Comparison of ENCODE assay signal across 10 mouse cellular contexts in the genomic region with DNA sequence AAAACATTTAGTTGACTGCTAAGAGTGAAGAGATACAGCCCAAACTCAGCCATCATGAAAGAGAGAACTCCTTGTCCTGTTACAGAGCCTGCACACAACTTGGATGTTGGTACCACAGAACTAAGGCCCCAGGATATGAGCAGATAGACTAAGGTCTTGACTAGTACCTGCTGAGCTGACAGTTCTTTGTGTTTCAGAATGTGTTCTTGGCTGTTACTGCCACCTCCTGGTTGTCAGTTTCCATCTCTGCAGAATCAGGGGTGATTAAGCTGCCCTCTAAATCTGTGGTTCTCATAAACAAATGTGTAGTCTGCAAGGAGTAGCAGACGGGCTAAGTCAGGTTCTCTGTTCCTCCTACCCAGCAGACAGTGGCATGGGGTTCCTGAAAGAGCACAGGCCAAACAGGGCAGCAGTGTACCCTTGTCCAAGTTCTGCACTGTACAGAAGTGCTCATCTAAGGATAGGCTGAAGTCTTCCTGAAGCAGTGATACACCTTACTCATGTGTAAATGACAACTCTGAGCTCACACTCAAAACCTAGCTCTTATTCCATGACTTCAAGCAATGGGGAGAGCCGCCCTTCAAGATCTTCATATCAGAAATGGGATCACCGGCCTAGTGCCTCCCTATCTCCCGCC. TPM values are rescaled to one million over a fixed set of nuclear protein-coding genes. Genes with fewer than 3 reads are reported as not detected.
DNase-seq lines count a peak whose midpoint lies in the region; ATAC-seq lines count a peak whose summit lies in the region.
"Had no signal": no experiment of that assay in that cellular context is flagged by ENCODE, and none has a peak within 500 bp of the region (broad histone marks: within the 10 kb centered on the region; RNA-seq: fewer than 3 reads in every experiment).

No protein-coding gene starts in this region.

- intact Hi-C loops in left cerebral cortex, postnatal 14 days (cut with DNase I), result loop anchor here (5.0 kb wide), 1 partner anchor 70 kb away; no protein-coding TSS in a partner anchor

- 87% methylated on average over 4 of the region's 4 CpGs for WGBS in hindbrain, embryonic 14.5 days
- WGBS in hindbrain, embryonic 13.5 days, result 82% methylated on average over 4 of the region's 4 CpGs

- no peak overlapping the region for H3K4me3 ChIP-seq in hindbrain, embryonic 14.5 days (replicated peaks; ENCODE audit: low read length)
- H3K4me3 ChIP-seq in hindbrain, embryonic 13.5 days, result no peak overlapping the region

- ATAC-seq in hindbrain, embryonic 14.5 days (ENCODE audit: low FRiP score), result peak; percentile 31; the same call in 1 of the 2 replicates
- ATAC-seq in hindbrain, embryonic 13.5 days (ENCODE audit: low FRiP score), result no peak
- ATAC-seq: inflammation-experienced regulatory T-cells, adult 6 months had no signal

- H3K9ac ChIP-seq in hindbrain, embryonic 14.5 days, result no peak overlapping the region
- H3K9ac ChIP-seq in hindbrain, embryonic 13.5 days, result no peak overlapping the region

- no peaks in the 10 kb centered on the region for H3K4me1 ChIP-seq in hindbrain, embryonic 14.5 days (replicated peaks; ENCODE audit: control insufficient read depth, insufficient read depth, low read length)
- H3K4me1 ChIP-seq in hindbrain, embryonic 13.5 days (replicated peaks), result no peaks in the 10 kb centered on the region

- no peaks in the 10 kb centered on the region for H3K9me3 ChIP-seq in hindbrain, embryonic 14.5 days (ENCODE audit: control insufficient read depth, low read length)
- no peaks in the 10 kb centered on the region for H3K9me3 ChIP-seq in hindbrain, embryonic 13.5 days

- DNase-seq in hindbrain, embryonic 14.5 days (ENCODE audit: low spot score), result peak; percentile 50
- DNase-seq in ES-CJ7 (ENCODE audit: low read depth, low spot score), result peak; percentile 58
- peak; percentile 15 for DNase-seq in adipocyte (ENCODE audit: low spot score)
- DNase-seq in left cerebral cortex, postnatal 14 days (ENCODE audit: low spot score in 2 of 2), result peak; percentile 56 to 62
- DNase-seq in spleen, adult 12 weeks (ENCODE audit: low spot score), result no peak
- no peak for DNase-seq in urinary bladder, postnatal 4 days (ENCODE audit: low spot score in 2 of 2)
- no peak for DNase-seq in thymus, postnatal 25 days
- DNase-seq: lung, adult 2 months had no signal

- H3K4me2 ChIP-seq in hindbrain, embryonic 14.5 days (replicated peaks), result no peak overlapping the region
- H3K4me2 ChIP-seq in hindbrain, embryonic 13.5 days, result no peak overlapping the region

- H3K27me3 ChIP-seq in hindbrain, embryonic 14.5 days (ENCODE audit: control insufficient read depth, insufficient read depth, low read length), result no peaks in the 10 kb centered on the region
- no peaks in the 10 kb centered on the region for H3K27me3 ChIP-seq in hindbrain, embryonic 13.5 days

- no peaks in the 10 kb centered on the region for H3K36me3 ChIP-seq in hindbrain, embryonic 14.5 days (replicated peaks; ENCODE audit: control insufficient read depth, insufficient read depth)
- no peaks in the 10 kb centered on the region for H3K36me3 ChIP-seq in hindbrain, embryonic 13.5 days

- no peak overlapping the region for H3K27ac ChIP-seq in hindbrain, embryonic 14.5 days
- H3K27ac ChIP-seq in hindbrain, embryonic 13.5 days, result no peak overlapping the region

RNA-seq across cellular contexts. Expression of a gene that starts 49.0 kb away (rescaled TPM):
- not detected in 2 replicates for polyA plus RNA-seq in hindbrain, embryonic 14.5 days (2014; fragmentation: Nextera tagmentation; extraction: Ambion mirVana)
- polyA plus RNA-seq in hindbrain, embryonic 13.5 days (2015; fragmentation: Nextera tagmentation; extraction: Ambion mirVana), result not detected in 2 replicates
- total RNA-seq in left cerebral cortex, postnatal 14 days (2021), result not detected
- polyA plus RNA-seq: lung, adult 2 months had no signal

Comparison
In these comparisons a context has a peak if more than half of its experiments do, and no peak if none do; other contexts are left out.
1. DNase-seq: peak in hindbrain, embryonic 14.5 days (single experiment), ES-CJ7 (single experiment), adipocyte (single experiment) and left cerebral cortex, postnatal 14 days (2 of 2); none in spleen, adult 12 weeks (single experiment), urinary bladder, postnatal 4 days (0 of 2) and thymus, postnatal 25 days (single experiment).